Mouse (Mus musculus): Measurements from ENCODE around the gene Galnt10. TPM values are rescaled to one million over a fixed set of nuclear protein-coding genes. Genes with fewer than 3 reads are reported as not detected.

Gene Galnt10
- polyA plus RNA-seq, 1 experiment = 22.4 TPM

DNA sequence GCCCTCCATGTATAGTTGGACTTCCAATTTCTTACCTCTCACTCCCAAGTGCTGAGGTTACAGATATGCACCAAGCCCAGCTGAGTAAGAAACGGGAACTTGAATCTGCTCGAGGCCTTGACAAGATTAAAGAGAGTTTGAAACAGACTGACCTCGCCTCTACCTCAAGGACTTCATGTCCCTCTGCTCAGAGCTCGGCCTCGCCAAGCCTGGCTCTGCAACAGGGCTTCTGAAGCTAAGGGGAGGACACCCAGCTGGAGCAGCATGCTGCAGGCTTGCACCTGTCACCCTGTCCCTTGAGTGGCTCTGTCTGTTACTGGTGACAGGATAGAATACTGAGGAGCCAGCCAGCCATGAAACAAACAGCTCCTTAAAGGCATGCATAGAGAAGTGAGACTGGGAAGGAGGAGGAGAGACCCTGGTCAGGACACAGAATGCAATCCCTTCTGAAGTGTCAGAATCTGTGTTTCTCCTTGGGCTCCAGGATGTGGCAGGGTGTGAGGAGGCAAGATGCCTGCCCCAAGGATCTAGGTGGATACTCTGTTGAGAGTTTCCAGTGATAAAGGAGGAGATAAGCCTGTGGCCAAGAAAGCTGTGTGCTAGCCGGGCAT is 11.2 kb upstream of the Galnt10 start:
- no peak for TF ChIP-seq POLR2A (IDR thresholded peaks at IDR 0.05; ENCODE audit: borderline replicate concordance, low read depth, low read length)
- TF ChIP-seq CTCF (IDR thresholded peaks at IDR 0.05; ENCODE audit: low read depth, low read length) = no peak
- Histone ChIP-seq H3K4me3 (ENCODE audit: insufficient read depth, low read length) (no peak overlapping the region), H3K27ac (ENCODE audit: insufficient read depth, low read depth, low read length) (no peak overlapping the region), H3K4me1 (ENCODE audit: control insufficient read depth, insufficient read depth, low read length) (no peaks in the 10 kb centered on the region)

DNA sequence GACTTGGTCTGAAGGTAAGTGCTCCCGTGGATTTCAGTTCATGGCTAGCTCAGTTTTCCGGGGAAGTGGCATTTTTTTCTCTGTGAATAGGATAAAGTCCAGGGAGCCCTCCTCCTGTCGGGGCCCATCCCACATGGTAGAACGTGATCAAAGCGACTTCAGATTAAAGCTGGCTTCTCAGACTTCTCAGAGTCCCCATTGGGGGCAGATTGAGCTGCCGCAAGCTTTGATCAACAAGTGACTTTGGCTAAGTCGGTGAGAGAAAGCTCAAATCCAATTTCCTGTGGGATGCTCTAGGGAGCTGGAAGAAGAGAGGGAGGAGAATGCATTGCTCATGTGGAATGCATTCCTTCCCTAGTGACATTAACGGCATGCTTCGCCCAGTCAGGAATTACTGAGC is 10.1 kb upstream of the Galnt10 start:
- Histone ChIP-seq H3K4me1 (ENCODE audit: control insufficient read depth, insufficient read depth, low read length) (no peaks in the 10 kb centered on the region), H3K4me3 (ENCODE audit: insufficient read depth, low read length) (no peak overlapping the region), H3K27ac (ENCODE audit: insufficient read depth, low read depth, low read length) (no peak overlapping the region)
- TF ChIP-seq CTCF (IDR thresholded peaks at IDR 0.05; ENCODE audit: low read depth, low read length) (no peak), POLR2A (IDR thresholded peaks at IDR 0.05; ENCODE audit: borderline replicate concordance, low read depth, low read length) (no peak)

DNA sequence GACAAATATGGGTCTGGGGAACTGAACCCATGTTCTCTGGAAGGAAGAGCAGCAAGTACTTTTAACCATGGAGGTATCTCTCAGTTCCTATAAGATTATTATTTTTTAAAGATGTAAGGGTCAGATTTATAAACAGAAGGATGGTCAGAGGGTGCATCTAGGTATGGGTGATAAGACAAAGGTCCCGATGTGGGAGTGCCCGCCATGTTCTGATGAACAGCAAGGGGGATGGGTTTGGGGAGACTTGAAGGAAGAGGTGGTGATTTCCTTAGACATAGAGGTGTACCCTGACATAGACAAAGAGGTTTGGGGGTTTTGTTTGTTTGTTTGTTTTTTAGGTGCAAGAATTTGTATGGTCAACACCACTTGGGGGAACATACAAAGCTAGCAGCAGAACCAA is 1.6 kb upstream of the Galnt10 start:
- Histone ChIP-seq H3K4me3 (ENCODE audit: insufficient read depth, low read length) (peak overlapping the region; percentile 83), H3K4me1 (ENCODE audit: control insufficient read depth, insufficient read depth, low read length) (peaks cover 20% of the 10 kb centered on the region), H3K27ac (ENCODE audit: insufficient read depth, low read depth, low read length) (peak overlapping the region; percentile 90)
- TF ChIP-seq POLR2A (IDR thresholded peaks at IDR 0.05; ENCODE audit: borderline replicate concordance, low read depth, low read length) (no peak), CTCF (IDR thresholded peaks at IDR 0.05; ENCODE audit: low read depth, low read length) (no peak)

DNA sequence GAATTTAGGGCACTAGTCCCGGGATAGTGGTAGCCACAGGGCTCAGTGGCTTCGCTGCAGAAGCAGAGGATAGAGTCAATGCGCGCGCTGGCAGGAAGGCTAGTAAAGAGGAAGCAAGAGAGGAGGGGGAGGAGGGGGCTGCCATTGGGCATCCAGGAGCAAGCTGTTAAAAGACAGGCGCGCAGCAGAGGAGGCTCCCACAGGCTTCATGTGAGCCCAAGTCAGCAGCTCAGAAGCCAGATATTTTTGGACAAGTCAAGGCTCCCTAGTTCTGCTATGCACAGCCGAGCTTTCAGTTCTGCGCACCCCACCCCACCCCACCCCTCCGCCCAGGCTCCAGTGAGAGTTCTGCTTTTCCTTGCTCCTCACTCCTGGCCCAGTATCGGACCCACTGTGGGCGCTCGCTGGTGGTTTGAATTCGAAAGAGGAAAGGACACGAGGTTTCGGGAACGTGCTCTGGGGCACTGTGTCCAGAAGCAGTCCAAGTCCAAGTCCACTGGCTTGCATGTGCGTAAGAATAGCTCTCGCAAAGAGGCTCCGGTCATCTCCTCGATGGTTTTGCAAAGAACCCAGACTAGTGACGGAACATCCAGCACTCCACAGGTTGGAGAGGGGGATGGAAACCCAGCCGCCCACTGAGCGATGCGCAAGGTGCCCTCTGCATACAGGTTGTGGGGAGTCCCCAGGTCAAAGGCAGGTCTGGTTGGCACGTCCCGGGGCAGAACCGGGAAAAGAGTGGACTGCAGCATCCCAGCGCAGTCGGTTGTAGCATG is 811 bp upstream of the Galnt10 start:
- TF ChIP-seq POLR2A (IDR thresholded peaks at IDR 0.05; ENCODE audit: borderline replicate concordance, low read depth, low read length) = no peak
- no peak for TF ChIP-seq CTCF (IDR thresholded peaks at IDR 0.05; ENCODE audit: low read depth, low read length)
- H3K4me3 ChIP-seq (ENCODE audit: insufficient read depth, low read length) = peak overlapping the region; percentile 83
- peaks cover 23% of the 10 kb centered on the region for H3K4me1 ChIP-seq (ENCODE audit: control insufficient read depth, insufficient read depth, low read length)
- peak overlapping the region; percentile 90 for H3K27ac ChIP-seq (ENCODE audit: insufficient read depth, low read depth, low read length)

DNA sequence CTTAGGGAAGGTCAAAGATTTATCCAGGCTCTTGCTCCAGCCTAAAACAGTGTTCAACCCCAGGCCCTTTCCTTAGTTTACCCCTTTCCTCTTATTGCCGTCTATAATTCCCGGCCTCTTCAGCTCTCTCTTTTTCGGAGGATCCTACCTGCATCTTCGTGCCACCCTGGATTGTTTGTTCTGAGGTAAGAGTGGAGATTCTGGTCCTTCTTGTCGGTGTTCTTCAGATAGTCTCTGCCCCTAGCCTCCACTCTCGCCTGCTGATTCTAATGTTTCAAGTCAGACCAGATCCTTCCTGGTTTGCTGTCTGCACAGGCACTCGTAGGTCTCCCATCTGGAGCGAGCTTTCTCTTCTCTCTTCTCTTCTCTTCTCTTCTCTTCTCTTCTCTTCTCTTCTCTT is 605 bp downstream of the Galnt10 start:
- no peak for TF ChIP-seq CTCF (IDR thresholded peaks at IDR 0.05; ENCODE audit: low read depth, low read length)
- no peak for TF ChIP-seq POLR2A (IDR thresholded peaks at IDR 0.05; ENCODE audit: borderline replicate concordance, low read depth, low read length)
- Histone ChIP-seq H3K4me1 (ENCODE audit: control insufficient read depth, insufficient read depth, low read length) (peaks cover 23% of the 10 kb centered on the region), H3K4me3 (ENCODE audit: insufficient read depth, low read length) (peak overlapping the region; percentile 83), H3K27ac (ENCODE audit: insufficient read depth, low read depth, low read length) (no peak overlapping the region)

DNA sequence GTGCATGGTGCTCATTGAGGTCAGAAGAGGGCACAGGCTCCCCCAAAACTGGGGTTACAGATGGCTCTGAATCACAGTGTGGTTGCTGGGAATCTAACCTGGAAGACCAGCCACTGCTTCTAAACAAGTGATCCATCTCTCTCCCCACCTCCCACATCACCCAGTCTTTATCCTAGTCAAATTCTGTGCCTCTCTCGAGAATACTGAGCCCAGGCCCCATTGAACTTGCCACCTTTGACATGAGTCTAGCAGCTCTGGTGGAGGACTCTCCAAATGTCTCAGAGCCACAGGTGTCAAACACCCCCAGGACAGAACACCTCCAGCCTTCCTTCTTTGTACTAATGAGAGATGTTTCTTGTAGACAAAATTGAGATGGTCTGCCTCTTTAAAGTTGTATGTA is 1.2 kb downstream of the Galnt10 start:
- no peak for TF ChIP-seq POLR2A (IDR thresholded peaks at IDR 0.05; ENCODE audit: borderline replicate concordance, low read depth, low read length)
- H3K4me3 ChIP-seq (ENCODE audit: insufficient read depth, low read length) = peak overlapping the region; percentile 83
- H3K27ac ChIP-seq (ENCODE audit: insufficient read depth, low read depth, low read length) = no peak overlapping the region
- peaks cover 23% of the 10 kb centered on the region for H3K4me1 ChIP-seq (ENCODE audit: control insufficient read depth, insufficient read depth, low read length)

DNA sequence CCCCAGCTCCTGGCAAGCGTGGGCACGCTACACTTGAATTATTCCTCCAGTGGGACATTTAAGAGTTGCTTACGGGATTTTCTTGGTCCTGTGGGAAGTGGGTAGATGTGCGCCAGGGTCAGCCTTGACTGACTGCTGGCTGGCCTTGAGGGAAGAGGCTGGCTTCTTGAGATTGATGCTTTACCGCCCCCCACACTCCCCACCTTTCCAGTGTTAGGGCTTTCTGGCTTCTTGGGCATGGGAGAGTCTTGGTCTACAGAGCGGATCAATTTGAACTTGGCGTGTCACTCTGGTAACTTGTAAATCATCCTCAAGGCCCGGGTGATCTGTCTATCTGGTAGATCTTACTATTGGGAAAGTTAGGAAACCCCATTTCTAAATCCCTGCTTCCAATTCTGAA is 1.7 kb downstream of the Galnt10 start:
- TF ChIP-seq POLR2A (IDR thresholded peaks at IDR 0.05; ENCODE audit: borderline replicate concordance, low read depth, low read length) (no peak), CTCF (IDR thresholded peaks at IDR 0.05; ENCODE audit: low read depth, low read length) (no peak)
- Histone ChIP-seq H3K4me1 (ENCODE audit: control insufficient read depth, insufficient read depth, low read length) (peaks cover 23% of the 10 kb centered on the region), H3K27ac (ENCODE audit: insufficient read depth, low read depth, low read length) (no peak overlapping the region), H3K4me3 (ENCODE audit: insufficient read depth, low read length) (no peak overlapping the region)

DNA sequence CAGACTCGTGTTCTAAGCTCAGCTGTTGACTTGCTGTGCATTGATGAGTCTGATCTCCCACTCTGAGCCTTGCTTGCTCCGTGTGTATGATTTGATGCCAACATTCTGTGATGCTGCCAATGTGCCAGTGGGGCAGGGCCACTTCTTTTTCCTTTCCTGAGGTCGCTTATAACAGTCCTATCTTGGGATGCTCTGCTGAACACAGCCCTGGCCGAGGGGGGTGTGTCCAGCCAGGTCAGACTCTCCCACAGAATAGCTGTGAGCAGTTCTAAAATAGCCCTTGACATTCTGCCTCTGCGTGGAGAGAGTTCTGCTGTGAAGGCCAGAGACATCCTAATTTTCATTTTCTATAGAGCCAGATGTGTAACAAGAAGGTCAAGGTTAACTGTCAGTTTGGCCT is 2.2 kb downstream of the Galnt10 start:
- Histone ChIP-seq H3K4me1 (ENCODE audit: control insufficient read depth, insufficient read depth, low read length) (peaks cover 21% of the 10 kb centered on the region), H3K4me3 (ENCODE audit: insufficient read depth, low read length) (no peak overlapping the region), H3K27ac (ENCODE audit: insufficient read depth, low read depth, low read length) (no peak overlapping the region)
- TF ChIP-seq CTCF (IDR thresholded peaks at IDR 0.05; ENCODE audit: low read depth, low read length) (no peak), POLR2A (IDR thresholded peaks at IDR 0.05; ENCODE audit: borderline replicate concordance, low read depth, low read length) (no peak)

DNA sequence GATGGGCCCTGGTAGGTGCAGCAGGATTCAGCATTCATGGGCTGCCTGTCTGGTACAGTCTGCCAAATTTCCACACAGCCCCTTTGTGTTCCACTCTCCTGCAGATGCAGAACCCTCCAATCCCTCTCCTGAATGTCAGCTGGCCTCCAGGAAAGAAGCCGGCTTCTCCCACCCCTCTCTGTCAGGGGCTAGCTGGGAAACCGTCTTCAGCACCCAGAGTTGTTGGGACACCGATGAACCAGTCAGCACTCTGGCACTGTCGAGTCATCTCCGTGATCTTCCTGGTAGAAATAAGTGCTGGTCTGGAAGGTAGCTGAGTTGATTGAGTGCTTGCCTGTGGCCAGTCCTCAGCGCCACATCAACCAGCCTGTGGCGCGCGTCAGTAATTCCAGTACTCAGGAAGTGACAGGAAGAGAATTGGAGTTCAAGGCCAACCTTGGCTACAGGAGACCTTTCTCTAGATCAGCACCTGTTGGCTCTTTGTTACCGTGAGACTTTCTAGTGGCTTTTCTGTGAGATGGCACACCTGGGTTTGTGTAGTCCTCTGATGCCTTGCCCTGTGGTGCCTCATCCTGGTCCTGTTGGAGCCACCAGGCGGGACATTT is 3.1 kb downstream of the Galnt10 start:
- TF ChIP-seq POLR2A (IDR thresholded peaks at IDR 0.05; ENCODE audit: borderline replicate concordance, low read depth, low read length) (no peak), CTCF (IDR thresholded peaks at IDR 0.05; ENCODE audit: low read depth, low read length) (no peak)
- Histone ChIP-seq H3K27ac (ENCODE audit: insufficient read depth, low read depth, low read length) (no peak overlapping the region), H3K4me1 (ENCODE audit: control insufficient read depth, insufficient read depth, low read length) (peaks cover 18% of the 10 kb centered on the region), H3K4me3 (ENCODE audit: insufficient read depth, low read length) (no peak overlapping the region)

DNA sequence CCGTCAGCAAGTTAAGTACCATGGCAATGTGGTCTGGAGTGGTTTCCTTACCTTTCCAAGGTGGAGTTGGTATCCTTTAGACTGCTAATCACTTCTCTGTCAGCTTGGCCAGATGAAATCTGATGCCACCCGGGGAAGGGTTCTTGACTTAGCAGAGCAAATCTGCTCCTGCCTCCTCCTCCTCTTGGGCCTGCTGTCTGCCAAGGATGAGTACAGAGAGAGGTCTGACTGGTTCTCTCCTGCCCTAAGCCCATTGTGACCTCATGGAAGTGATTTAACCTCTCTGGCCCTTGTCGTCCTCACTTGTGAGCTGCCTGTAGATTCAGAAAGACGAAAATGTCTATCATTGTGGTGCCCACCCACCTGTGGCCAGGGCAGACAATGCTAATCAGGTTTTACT is 4.0 kb downstream of the Galnt10 start:
- Histone ChIP-seq H3K27ac (ENCODE audit: insufficient read depth, low read depth, low read length) (no peak overlapping the region), H3K4me3 (ENCODE audit: insufficient read depth, low read length) (no peak overlapping the region), H3K4me1 (ENCODE audit: control insufficient read depth, insufficient read depth, low read length) (peaks cover 13% of the 10 kb centered on the region; the same call in 1 of the 2 replicates)
- TF ChIP-seq POLR2A (IDR thresholded peaks at IDR 0.05; ENCODE audit: borderline replicate concordance, low read depth, low read length) (no peak), CTCF (IDR thresholded peaks at IDR 0.05; ENCODE audit: low read depth, low read length) (no peak)
